Mouse (Mus musculus) forebrain, embryonic 12.5 days (tissue): Measurements from ENCODE around the gene Gpr137c. TPM values are rescaled to one million over a fixed set of nuclear protein-coding genes. Genes with fewer than 3 reads are reported as not detected.

Source experiments
- ATAC-seq: fragments of 200-750 bp; cut with Nextera tagmentation; 2 replicates; pipeline ENCODE4 v1.8.0; 2017; ENCODE audit warnings: moderate TSS enrichment; ENCODE audit not compliant: low FRiP score
- H3K27ac ChIP-seq: fragments of 300-500 bp; sonication (generic); 2 replicates; pipeline ENCODE4 v1.5.1; 2016; ENCODE audit warnings: mild to moderate bottlenecking
- H3K27me3 ChIP-seq: fragments of 300-500 bp; sonication (generic); 2 replicates; pipeline ENCODE4 v1.6.1; 2016; ENCODE audit warnings: mild to moderate bottlenecking
- H3K36me3 ChIP-seq: fragments of 300-500 bp; sonication (generic); replicated peaks from 2 replicates; pipeline ENCODE4 v1.6.1; 2016; ENCODE audit warnings: mild to moderate bottlenecking
- H3K4me1 ChIP-seq: fragments of 300-500 bp; sonication (generic); 2 replicates; pipeline ENCODE4 v1.6.1; 2016
- H3K4me2 ChIP-seq: fragments of 300-500 bp; sonication (generic); 2 replicates; pipeline ENCODE4 v1.6.1; 2016; ENCODE audit warnings: mild to moderate bottlenecking, moderate library complexity
- H3K4me3 ChIP-seq: fragments of 300-500 bp; sonication (generic); replicated peaks from 2 replicates; pipeline ENCODE4 v1.5.1; 2016; ENCODE audit warnings: mild to moderate bottlenecking
- H3K9ac ChIP-seq: fragments of 300-500 bp; sonication (generic); 2 replicates; pipeline ENCODE4 v1.6.1; 2016; ENCODE audit warnings: mild to moderate bottlenecking
- H3K9me3 ChIP-seq: fragments of 300-500 bp; sonication (generic); 2 replicates; pipeline ENCODE4 v1.6.1; 2016
- WGBS: fragments of 180-500 bp; shearing (Covaris S2); methylation state at CpG from one replicate; pipeline ENCODE4 v1.1.7; 2016; 5-methylcytosine and 5-hydroxymethylcytosine counted together
- polyA plus RNA-seq: library from polyadenylated mRNA; unstranded; fragments of >200 nt; fragmentation: Nextera tagmentation; extraction: Ambion mirVana; gene quantifications from 2 replicates; pipeline ENCODE4 v1.2.1, GENCODE M21; 2016

Gpr137c gene
- polyA plus RNA-seq, 1 experiment from 2014 or later: 14.1 TPM

DNA sequence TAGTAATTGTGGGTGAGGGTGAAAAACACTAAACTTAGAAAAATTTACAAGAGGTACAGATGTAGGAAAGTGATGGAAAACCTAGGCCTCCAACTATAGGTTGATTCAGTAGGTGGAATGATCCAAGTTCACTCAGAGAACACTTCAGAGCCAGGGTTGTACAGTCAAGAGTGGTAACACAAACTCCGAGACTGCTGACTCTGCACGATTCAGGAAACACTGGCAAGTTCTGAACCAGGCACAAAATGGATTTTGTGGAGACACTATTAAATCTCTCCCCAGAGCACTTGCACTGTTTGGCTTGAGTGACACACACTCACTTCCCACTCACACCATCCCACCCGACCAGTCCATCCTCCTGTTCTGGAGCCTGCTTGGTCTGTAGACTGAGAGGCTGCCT is 103.8 kb downstream of the Gpr137c start:
- no peaks in the 10 kb centered on the region for H3K36me3 ChIP-seq
- no peak overlapping the region for H3K4me2 ChIP-seq
- no peak overlapping the region for H3K9ac ChIP-seq
- 92% methylated on average over 3 of the region's 3 CpGs for WGBS
- no peak overlapping the region for H3K4me3 ChIP-seq
- peaks cover 4% of the 10 kb centered on the region; the same call in 1 of the 2 replicates for H3K4me1 ChIP-seq
- H3K27me3 ChIP-seq: 0 out of 2 replicates have a peak, but pooled peaks cover 3% of the 10 kb centered on the region
- no peak for ATAC-seq
- no peak overlapping the region for H3K27ac ChIP-seq
- no peaks in the 10 kb centered on the region for H3K9me3 ChIP-seq

- H3K4me1 ChIP-seq: peaks cover 4% of the 10 kb centered on the region; the same call in 1 of the 2 replicates
- no peak overlapping the region for H3K4me3 ChIP-seq
- no peak overlapping the region for H3K27ac ChIP-seq
- no peak overlapping the region for H3K4me2 ChIP-seq
- no peak for ATAC-seq
- no peaks in the 10 kb centered on the region for H3K9me3 ChIP-seq
- no peaks in the 10 kb centered on the region for H3K36me3 ChIP-seq
- H3K27me3 ChIP-seq: 0 out of 2 replicates have a peak, but pooled peaks cover 3% of the 10 kb centered on the region
- no peak overlapping the region for H3K9ac ChIP-seq
Measured at GRCm38 (mm10) chr14:45325471-45325870, 106.0 kb downstream of the Gpr137c start.

- H3K27ac ChIP-seq: no peak overlapping the region
- 93% methylated on average over 4 of the region's 4 CpGs for WGBS
- no peak for ATAC-seq
- no peak overlapping the region for H3K4me3 ChIP-seq
- H3K9ac ChIP-seq: no peak overlapping the region
- H3K27me3 ChIP-seq: no peaks in the 10 kb centered on the region
- no peak overlapping the region for H3K4me2 ChIP-seq
- H3K9me3 ChIP-seq: no peaks in the 10 kb centered on the region
- peaks cover 13% of the 10 kb centered on the region for H3K4me1 ChIP-seq
- peaks cover 20% of the 10 kb centered on the region for H3K36me3 ChIP-seq
Measured at GRCm38 (mm10) chr14:45328072-45328713, 108.7 kb downstream of the Gpr137c start.

DNA sequence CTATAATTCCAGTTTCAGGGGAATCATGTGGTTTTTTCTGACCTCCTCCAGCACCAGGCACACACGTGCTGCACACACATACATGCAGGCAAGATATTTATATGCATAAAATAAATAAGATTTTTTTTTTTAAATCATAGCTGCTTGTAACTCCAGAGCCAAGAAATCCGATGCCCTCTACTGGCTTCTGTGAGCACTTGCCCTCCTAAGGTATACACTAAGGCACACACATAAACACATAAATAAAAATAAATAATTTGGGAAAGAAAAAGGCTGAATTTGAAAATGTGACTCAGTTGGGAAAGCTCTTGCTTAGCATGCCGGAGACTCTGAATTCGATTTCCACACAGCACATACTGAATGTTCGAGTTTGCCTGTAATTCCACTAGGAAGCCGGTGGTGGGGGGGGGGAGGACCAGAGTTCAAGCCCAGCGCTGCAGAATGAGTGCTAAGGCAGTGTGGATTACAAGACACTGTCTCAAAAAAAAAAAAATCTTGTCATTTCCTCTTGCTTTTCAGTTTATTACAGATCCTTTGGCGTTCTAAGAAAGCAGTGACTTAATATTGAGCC is 109.6 kb downstream of the Gpr137c start:
- 15% methylated on average over 8 of the region's 8 CpGs for WGBS

GRCm38 (mm10) chr14:45329589-45330181 is 110.2 kb downstream of the Gpr137c start, which contains the start of gene Psmc6:
Gene Psmc6, plus strand, starts transcription at chr14:45329788.
- Histone ChIP-seq H3K27ac (peak within 1 kb of the TSS; percentile 85), H3K4me3 (peak within 1 kb of the TSS; percentile 90), H3K4me1 (peaks cover 13% of the 10 kb centered on the region), H3K27me3 (no peaks in the 10 kb centered on the region), H3K36me3 (peaks cover 29% of the 10 kb centered on the region), H3K4me2 (peak within 1 kb of the TSS; percentile 62), H3K9ac (peak within 1 kb of the TSS; percentile 94), H3K9me3 (no peaks in the 10 kb centered on the region)
- under 1% methylated on average over 44 of the region's 44 CpGs for WGBS
- peak; percentile 98 for ATAC-seq

More for the DNA sequence above, 109.6 kb downstream of the Gpr137c start:
- H3K27me3 ChIP-seq: no peaks in the 10 kb centered on the region
- ATAC-seq: peak; percentile 18
- H3K4me3 ChIP-seq: peak overlapping the region; percentile 90
- H3K9ac ChIP-seq: peak overlapping the region; percentile 94; the same call in 1 of the 2 replicates
- peaks cover 13% of the 10 kb centered on the region for H3K4me1 ChIP-seq
- no peak overlapping the region for H3K27ac ChIP-seq
- H3K36me3 ChIP-seq: peaks cover 26% of the 10 kb centered on the region
- H3K9me3 ChIP-seq: no peaks in the 10 kb centered on the region
- H3K4me2 ChIP-seq: peak overlapping the region; percentile 47

Other genes starting within 250 kb of the Gpr137c start
- 0.13 and 0.17 TPM in 2 replicates for gene Ptger2, start 231.5 kb upstream of the Gpr137c start, polyA plus RNA-seq
- gene Txndc16, start 611 bp downstream of the Gpr137c start, polyA plus RNA-seq: 23.0 and 27.4 TPM in 2 replicates
- 36.7 and 37.8 TPM in 2 replicates for gene Ero1l, start 99.1 kb downstream of the Gpr137c start, polyA plus RNA-seq
- gene Psmc6, start 110.1 kb downstream of the Gpr137c start, polyA plus RNA-seq: 221 and 226 TPM in 2 replicates
- gene Styx, start 131.4 kb downstream of the Gpr137c start, polyA plus RNA-seq: 42.2 and 45.8 TPM in 2 replicates
- 25.2 and 28.5 TPM in 2 replicates for gene Gnpnat1, start 185.2 kb downstream of the Gpr137c start, polyA plus RNA-seq